Mouse (Mus musculus) gastrocnemius, postnatal 4 days (tissue): Measurements from ENCODE around the gene Tm9sf2. TPM values are rescaled to one million over a fixed set of nuclear protein-coding genes. Genes with fewer than 3 reads are reported as not detected.
"Not testable (repeated sequence)": the region's sequence is repeated elsewhere in the genome, so short reads cannot be mapped to it uniquely, and the experiment has no call there.

Source experiments
- DNase-seq, 2 experiments: peaks; one replicate each; pipeline ENCODE4 v3.0.0; 2021 to 2022; ENCODE audit warnings: low spot score in 2 of 2, mixed read lengths in 2 of 2
- long read RNA-seq, 2 experiments: library from polyadenylated mRNA; stranded (forward); transcript quantifications; one replicate each; pipeline ENCODE4 v2.0.0; 2021
- total RNA-seq, 2 experiments: library from RNA; stranded (reverse); gene quantifications; 2 replicates each; pipeline ENCODE4 v1.2.3; 2021

Gene Tm9sf2
- total RNA-seq = 10 to 100 TPM; 76.2 to 79.7 TPM
- long read RNA-seq, experiment 1, transcript Tm9sf2-201 (17 exons, 3,107 nt) = major isoform, 182 of 194 reads
- long read RNA-seq, experiment 1, partial matches to known transcripts = 7 of 194 reads
- long read RNA-seq, experiment 1, other reads (novel, unspliced or antisense) = 5 of 194 reads
- long read RNA-seq, experiment 2, transcript Tm9sf2-201 (17 exons, 3,107 nt) = major isoform, 176 of 195 reads
- long read RNA-seq, experiment 2, partial matches to known transcripts = 9 of 195 reads
- long read RNA-seq, experiment 2, other reads (novel, unspliced or antisense) = 10 of 195 reads

GRCm38 (mm10) chr14:122106822-122107468, at the start of gene Tm9sf2:
Gene Tm9sf2, plus strand, starts transcription at chr14:122107038.
- peak; percentile 88 to 95 for DNase-seq

GRCm38 (mm10) chr14:122057941-122058346, 48.9 kb upstream of the Tm9sf2 start:
- no peak for DNase-seq

GRCm38 (mm10) chr14:122060642-122061041, 46.2 kb upstream of the Tm9sf2 start:
- peak; percentile 59 to 76 for DNase-seq

GRCm38 (mm10) chr14:122061376-122061775, 45.5 kb upstream of the Tm9sf2 start:
- no peak for DNase-seq

- no peak for DNase-seq
These were observed 44.3 kb upstream of the Tm9sf2 start for GRCm38 (mm10) chr14:122062411-122063090.

GRCm38 (mm10) chr14:122063599-122063998, 43.2 kb upstream of the Tm9sf2 start:
- DNase-seq = no peak

GRCm38 (mm10) chr14:122064519-122064918, 42.3 kb upstream of the Tm9sf2 start:
- peak; percentile 54 to 65 for DNase-seq

GRCm38 (mm10) chr14:122066243-122066642, 40.6 kb upstream of the Tm9sf2 start:
- no peak for DNase-seq

- not testable (repeated sequence) for DNase-seq
These were observed 38.8 kb upstream of the Tm9sf2 start for GRCm38 (mm10) chr14:122068036-122068435.

GRCm38 (mm10) chr14:122068801-122069695, 37.8 kb upstream of the Tm9sf2 start:
- no peak for DNase-seq

GRCm38 (mm10) chr14:122069948-122070347, 36.9 kb upstream of the Tm9sf2 start:
- DNase-seq = no peak

- DNase-seq = no peak
These were observed 33.4 kb upstream of the Tm9sf2 start for GRCm38 (mm10) chr14:122073422-122073821.

GRCm38 (mm10) chr14:122074360-122074759, 32.5 kb upstream of the Tm9sf2 start:
- DNase-seq = no peak

- no peak for DNase-seq
These were observed 31.2 kb upstream of the Tm9sf2 start for GRCm38 (mm10) chr14:122075485-122076200.

GRCm38 (mm10) chr14:122077017-122077416, 29.8 kb upstream of the Tm9sf2 start:
- no peak for DNase-seq

GRCm38 (mm10) chr14:122079428-122079827, 27.4 kb upstream of the Tm9sf2 start:
- DNase-seq = peak; percentile 34 to 58

GRCm38 (mm10) chr14:122079921-122080320, 26.9 kb upstream of the Tm9sf2 start:
- no peak for DNase-seq

GRCm38 (mm10) chr14:122081308-122081707, 25.5 kb upstream of the Tm9sf2 start:
- DNase-seq = no peak

- no peak for DNase-seq
These were observed 23.3 kb upstream of the Tm9sf2 start for GRCm38 (mm10) chr14:122083499-122083898.

GRCm38 (mm10) chr14:122087956-122088355, 18.9 kb upstream of the Tm9sf2 start:
- DNase-seq = no peak
